Mouse (Mus musculus) left cerebral cortex, adult 11 months (tissue): ENCODE measurements at regions not wholly inside any gene's neighbourhood (a gene's known extent, or its start where the extent isn't known, plus 50 kb on each side); places are given as distances from the start of the nearest gene placed in this dataset.

Experiments used
- DNase-seq: peaks from one replicate; pipeline ENCODE4 v3.0.0; 2022; ENCODE audit warnings: low spot score

GRCm38 (mm10) chr7:115380989-115381610 is 637.6 kb downstream of the Insc start:
- DNase-seq = no peak

GRCm38 (mm10) chr7:115382876-115383275 is 639.4 kb downstream of the Insc start:
- no peak for DNase-seq

GRCm38 (mm10) chr7:115388874-115389273 is 645.4 kb downstream of the Insc start:
- no peak for DNase-seq

- no peak for DNase-seq
These were observed 646.1 kb downstream of the Sox6 start for GRCm38 (mm10) chr7:115392520-115392919.

- DNase-seq = no peak
These were observed 640.4 kb downstream of the Sox6 start for GRCm38 (mm10) chr7:115398202-115398601.

GRCm38 (mm10) chr7:115399461-115399860 is 639.1 kb downstream of the Sox6 start:
- no peak for DNase-seq

GRCm38 (mm10) chr7:115407889-115408288 is 630.7 kb downstream of the Sox6 start:
- no peak for DNase-seq

- no peak for DNase-seq
These were observed 629.7 kb downstream of the Sox6 start for GRCm38 (mm10) chr7:115408915-115409314.

GRCm38 (mm10) chr7:115410501-115411230 is 627.9 kb downstream of the Sox6 start:
- DNase-seq = no peak

GRCm38 (mm10) chr7:115411456-115411855 is 627.1 kb downstream of the Sox6 start:
- no peak for DNase-seq

- no peak for DNase-seq
These were observed 623.4 kb downstream of the Sox6 start for GRCm38 (mm10) chr7:115415147-115415561.
